Comparison of ENCODE assay signal across 8 mouse cellular contexts in genomic region chr13:24799925-24800673, GRCm38 (mm10). TPM values are rescaled to one million over a fixed set of nuclear protein-coding genes. Genes with fewer than 3 reads are reported as not detected.
DNase-seq lines count a peak whose midpoint lies in the region; ATAC-seq and TF ChIP-seq lines count a peak whose summit lies in the region.

No protein-coding gene starts in this region.

- peak overlapping the region; percentile 82 for H3K4me2 ChIP-seq in intestine, embryonic 14.5 days (ENCODE audit: low read length)
- H3K4me2 ChIP-seq in midbrain, embryonic 16.5 days (ENCODE audit: low read length), result peak overlapping the region; percentile 76

- H3K4me1 ChIP-seq in intestine, embryonic 14.5 days (replicated peaks; ENCODE audit: control insufficient read depth, insufficient read depth, low read length), result peaks cover 19% of the 10 kb centered on the region
- H3K4me1 ChIP-seq in midbrain, embryonic 16.5 days (ENCODE audit: control insufficient read depth, insufficient read depth, low read length), result peaks cover 24% of the 10 kb centered on the region

- no peak for TF ChIP-seq CTCF in gastrocnemius, adult 2 months (IDR thresholded peaks at IDR 0.05)

- under 1% methylated on average over 31 of the region's 31 CpGs for WGBS in intestine, embryonic 14.5 days
- under 1% methylated on average over 31 of the region's 31 CpGs for WGBS in midbrain, embryonic 16.5 days

- peaks cover 5% of the 10 kb centered on the region for H3K36me3 ChIP-seq in intestine, embryonic 14.5 days (ENCODE audit: control insufficient read depth, insufficient read depth, low read length)
- H3K36me3 ChIP-seq in midbrain, embryonic 16.5 days (ENCODE audit: control insufficient read depth, insufficient read depth, low read length), result no peaks in the 10 kb centered on the region
- H3K36me3 ChIP-seq in splenic B cell, adult 2 months (ENCODE audit: control insufficient read depth, insufficient read depth, low read length, poor library complexity, severe bottlenecking), result 0 out of 2 replicates have a peak, but pooled peaks cover 2% of the 10 kb centered on the region

- H3K9ac ChIP-seq in intestine, embryonic 14.5 days (ENCODE audit: low read length), result peak overlapping the region; percentile 94
- H3K9ac ChIP-seq in midbrain, embryonic 16.5 days (ENCODE audit: low read depth, low read length), result peak overlapping the region; percentile 43

- H3K27me3 ChIP-seq in intestine, embryonic 14.5 days (replicated peaks; ENCODE audit: control insufficient read depth, insufficient read depth, low read length), result no peaks in the 10 kb centered on the region
- H3K27me3 ChIP-seq in midbrain, embryonic 16.5 days (ENCODE audit: control insufficient read depth, insufficient read depth, low read depth, low read length), result no peaks in the 10 kb centered on the region
- H3K27me3 ChIP-seq in splenic B cell, adult 2 months (ENCODE audit: control insufficient read depth, insufficient read depth, low read length, poor library complexity, severe bottlenecking), result no peaks in the 10 kb centered on the region

- ATAC-seq in intestine, embryonic 14.5 days (replicated peaks; ENCODE audit: low FRiP score, low TSS enrichment, low read depth), result peak; percentile 6
- peak; percentile 36 for ATAC-seq in midbrain, embryonic 16.5 days

- intact Hi-C loops in gastrocnemius, adult 2 months (cut with DNase I), result loop anchor here (2.0 kb wide), 2 partner anchors 31 to 39 kb away; partner anchors contain the start of genes Acot13, Gmnn and Tdp2

- peak overlapping the region; percentile 100 for H3K27ac ChIP-seq in gastrocnemius, adult 2 months
- peak overlapping the region; percentile 99 for H3K27ac ChIP-seq in intestine, embryonic 14.5 days (ENCODE audit: low read depth)
- H3K27ac ChIP-seq in midbrain, embryonic 16.5 days (ENCODE audit: low read length), result peak overlapping the region; percentile 74

- peak; percentile 39 to 43 for DNase-seq in left cerebral cortex, adult 18-20 months (ENCODE audit: low spot score in 2 of 2)
- DNase-seq in left cerebral cortex, adult 11 months (ENCODE audit: low spot score), result no peak
- peak; percentile 48 to 70 for DNase-seq in cerebellum, postnatal 14 days
- DNase-seq in gastrocnemius, adult 2 months, result peak; percentile 50
- peak; percentile 77 for DNase-seq in intestine, embryonic 14.5 days (ENCODE audit: low spot score)
- DNase-seq in liver, result peak; percentile 72
- DNase-seq in splenic B cell, adult 2 months (ENCODE audit: low read depth, low spot score), result peak; percentile 44

- no peaks in the 10 kb centered on the region for H3K9me3 ChIP-seq in intestine, embryonic 14.5 days (ENCODE audit: control insufficient read depth, low read length)
- no peaks in the 10 kb centered on the region for H3K9me3 ChIP-seq in midbrain, embryonic 16.5 days (replicated peaks; ENCODE audit: control insufficient read depth, low read length, poor library complexity, severe bottlenecking)

- peak overlapping the region; percentile 77 for H3K4me3 ChIP-seq in gastrocnemius, adult 2 months
- H3K4me3 ChIP-seq in intestine, embryonic 14.5 days (ENCODE audit: low read depth, low read length), result peak overlapping the region; percentile 90
- H3K4me3 ChIP-seq in midbrain, embryonic 16.5 days (ENCODE audit: low read depth, low read length), result peak overlapping the region; percentile 61

RNA-seq across cellular contexts. Expression of gene BC005537, which starts 1.4 kb away (rescaled TPM):
- total RNA-seq in left cerebral cortex, adult 18-20 months (2021), result 100 to 1,000 TPM; 150 to 154 TPM
- total RNA-seq in gastrocnemius, adult 2 months (2021), result 10 to 100 TPM; 47.1 to 52.2 TPM
- 25.6 and 27.0 TPM in 2 replicates for polyA plus RNA-seq in intestine, embryonic 14.5 days (2014; fragmentation: Nextera tagmentation; extraction: Ambion mirVana)
- polyA plus RNA-seq in midbrain, embryonic 16.5 days (2015; fragmentation: Nextera tagmentation; extraction: Ambion mirVana), result 19.8 and 25.9 TPM in 2 replicates

RNA-seq across cellular contexts. Expression of gene Acot13, which starts 31.2 kb away (rescaled TPM):
- 10 to 100 TPM; 89.4 to 91.9 TPM for total RNA-seq in left cerebral cortex, adult 18-20 months (2021)
- total RNA-seq in gastrocnemius, adult 2 months (2021), result 100 to 1,000 TPM; 123 to 190 TPM
- polyA plus RNA-seq in intestine, embryonic 14.5 days (2014; fragmentation: Nextera tagmentation; extraction: Ambion mirVana), result 103 and 118 TPM in 2 replicates
- polyA plus RNA-seq in midbrain, embryonic 16.5 days (2015; fragmentation: Nextera tagmentation; extraction: Ambion mirVana), result 49.6 and 53.3 TPM in 2 replicates

RNA-seq across cellular contexts. Expression of gene Tdp2, which starts 31.4 kb away (rescaled TPM):
- 10 to 100 TPM; 21.5 to 23.0 TPM for total RNA-seq in left cerebral cortex, adult 18-20 months (2021)
- 1 to 10 TPM; 8.9 to 9.0 TPM for total RNA-seq in gastrocnemius, adult 2 months (2021)
- 58.9 and 61.1 TPM in 2 replicates for polyA plus RNA-seq in intestine, embryonic 14.5 days (2014; fragmentation: Nextera tagmentation; extraction: Ambion mirVana)
- 26.5 and 32.0 TPM in 2 replicates for polyA plus RNA-seq in midbrain, embryonic 16.5 days (2015; fragmentation: Nextera tagmentation; extraction: Ambion mirVana)

RNA-seq across cellular contexts. Expression of gene Gmnn, which starts 38.4 kb away (rescaled TPM):
- 1 to 10 TPM; 2.7 to 4.2 TPM for total RNA-seq in left cerebral cortex, adult 18-20 months (2021)
- total RNA-seq in gastrocnemius, adult 2 months (2021), result 1 to 10 TPM; 3.8 to 5.1 TPM
- 121 and 124 TPM in 2 replicates for polyA plus RNA-seq in intestine, embryonic 14.5 days (2014; fragmentation: Nextera tagmentation; extraction: Ambion mirVana)
- polyA plus RNA-seq in midbrain, embryonic 16.5 days (2015; fragmentation: Nextera tagmentation; extraction: Ambion mirVana), result 11.0 and 13.6 TPM in 2 replicates

RNA-seq across cellular contexts. Expression of gene D130043K22Rik, which starts 44.8 kb away (rescaled TPM):
- total RNA-seq in left cerebral cortex, adult 18-20 months (2021), result 10 to 100 TPM; 29.7 to 30.5 TPM
- not detected for total RNA-seq in gastrocnemius, adult 2 months (2021)
- polyA plus RNA-seq in intestine, embryonic 14.5 days (2014; fragmentation: Nextera tagmentation; extraction: Ambion mirVana), result 0.74 and 0.98 TPM in 2 replicates
- 8.9 and 10.2 TPM in 2 replicates for polyA plus RNA-seq in midbrain, embryonic 16.5 days (2015; fragmentation: Nextera tagmentation; extraction: Ambion mirVana)
